Mouse (Mus musculus) ES-E14 (cell line): ENCODE measurements at regions not wholly inside any gene's neighbourhood (a gene's known extent, or its start where the extent isn't known, plus 50 kb on each side); places are given as distances from the start of the nearest gene placed in this dataset.

Experiments
- CHD2 ChIP-seq: IDR thresholded peaks from 2 replicates; pipeline ENCODE4 v1.6.1; 2014; ENCODE audit warnings: mild to moderate bottlenecking, low read depth, low read length, inconsistent platforms
- HCFC1 ChIP-seq: IDR thresholded peaks from 2 replicates; pipeline ENCODE4 v1.6.1; 2012; ENCODE audit warnings: low read length, inconsistent platforms, borderline replicate concordance; ENCODE audit not compliant: insufficient read depth
- ZC3H11A ChIP-seq: IDR thresholded peaks from 2 replicates; pipeline ENCODE4 v1.6.1; 2012; ENCODE audit warnings: low read depth, mild to moderate bottlenecking, inconsistent platforms, low read length, borderline replicate concordance
- ZNF384 ChIP-seq: IDR thresholded peaks from 2 replicates; pipeline ENCODE4 v1.6.1; 2012; ENCODE audit warnings: low read depth, low read length, inconsistent platforms

DNA sequence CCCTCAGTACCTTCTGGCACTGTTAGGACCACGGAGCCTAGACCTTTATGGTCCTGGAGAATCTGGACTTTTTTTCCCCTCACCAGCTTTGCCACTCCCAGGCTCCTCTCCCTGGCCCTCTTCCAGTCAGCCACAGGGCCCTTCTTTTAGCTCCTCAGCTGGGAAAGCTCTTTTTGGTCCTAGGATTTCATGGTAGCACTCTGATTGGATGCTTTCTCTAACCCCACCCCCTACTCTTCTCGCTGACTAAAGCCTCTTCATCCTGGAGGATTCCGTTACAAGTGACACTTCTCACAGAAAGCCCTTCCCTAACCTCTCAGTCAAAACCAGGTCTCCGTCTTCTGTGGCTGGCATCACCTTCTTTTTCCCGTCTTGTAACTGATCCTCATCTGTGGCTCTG lies 205.7 kb upstream of the Rack1 start:
- TF ChIP-seq ZC3H11A = no peak
- no peak for TF ChIP-seq ZNF384
- no peak for TF ChIP-seq CHD2
- no peak for TF ChIP-seq HCFC1
